8 mouse cellular contexts compared by ENCODE assay signal in genomic region chr16:91646681-91647419, GRCm38 (mm10). TPM values are rescaled to one million over a fixed set of nuclear protein-coding genes. Genes with fewer than 3 reads are reported as not detected.
DNase-seq lines count a peak whose midpoint lies in the region; ATAC-seq lines count a peak whose summit lies in the region.

Gene Gart (minus strand): TSS chr16:91646952.

- DNase-seq in MN1 (ENCODE audit: low spot score), result peak; percentile 91
- DNase-seq in cerebellum, adult 9-10 months, result peak; percentile 93
- DNase-seq in frontal cortex, adult 2 months (ENCODE audit: extremely low spot score in 1 of 2, low spot score in 1 of 2), result peak; percentile 84 to 94
- DNase-seq in hindbrain, embryonic 11.5 days (ENCODE audit: low spot score), result peak; percentile 91
- DNase-seq in layer of hippocampus, postnatal 10 days (ENCODE audit: low spot score in 2 of 2), result peak; percentile 87 to 94
- peak; percentile 97 for DNase-seq in lung, postnatal 10 days
- peak; percentile 95 for DNase-seq in ovary, postnatal 36 days (ENCODE audit: low spot score)
- DNase-seq in thymus, postnatal 36 days, result peak; percentile 95 to 96

- peak; percentile 85 for ATAC-seq in hindbrain, embryonic 11.5 days (ENCODE audit: low FRiP score)

- H3K27me3 ChIP-seq in hindbrain, embryonic 11.5 days (ENCODE audit: control insufficient read depth, insufficient read depth, low read length), result no peaks in the 10 kb centered on the region

- H3K4me3 ChIP-seq in hindbrain, embryonic 11.5 days (ENCODE audit: low read depth, low read length), result peak within 1 kb of the TSS; percentile 84

- no peaks in the 10 kb centered on the region for H3K36me3 ChIP-seq in hindbrain, embryonic 11.5 days (ENCODE audit: control insufficient read depth, insufficient read depth, low read length)

- no peaks in the 10 kb centered on the region for H3K9me3 ChIP-seq in hindbrain, embryonic 11.5 days (ENCODE audit: control insufficient read depth, low read length)

- H3K4me2 ChIP-seq in hindbrain, embryonic 11.5 days (replicated peaks; ENCODE audit: low read depth, low read length), result peak within 1 kb of the TSS; percentile 90

- peak within 1 kb of the TSS; percentile 95 for H3K27ac ChIP-seq in hindbrain, embryonic 11.5 days (ENCODE audit: low read depth, low read length)

- WGBS in hindbrain, embryonic 11.5 days, result under 1% methylated on average over 54 of the region's 59 CpGs

- peak within 1 kb of the TSS; percentile 88 for H3K9ac ChIP-seq in hindbrain, embryonic 11.5 days (ENCODE audit: low read depth, low read length)

- 0 out of 2 replicates have a peak, but pooled peaks cover 4% of the 10 kb centered on the region for H3K4me1 ChIP-seq in hindbrain, embryonic 11.5 days (replicated peaks; ENCODE audit: control insufficient read depth, insufficient read depth, low read length)

RNA-seq across cellular contexts. Expression of gene Gart, which starts in this region (rescaled TPM):
- 32.0 and 35.5 TPM in 2 replicates for polyA plus RNA-seq in frontal cortex, adult 2 months (2012; rRNA removed)
- 82.5 and 94.2 TPM in 2 replicates for polyA plus RNA-seq in hindbrain, embryonic 11.5 days (2014; fragmentation: Nextera tagmentation; extraction: Ambion mirVana)
- 10 to 100 TPM; 51.1 to 54.2 TPM for total RNA-seq in layer of hippocampus, postnatal 10 days (2021)

Comparison
In these comparisons a context has a peak if more than half of its experiments do, and no peak if none do; other contexts are left out.
1. Peak in every context shown above with its lines: DNase-seq, ATAC-seq, H3K4me3 ChIP-seq and H3K27ac ChIP-seq.